Mouse (Mus musculus) retina, postnatal 1 day (tissue): ENCODE data around the gene Med27.

Experiments
- DNase-seq: peaks from one replicate; pipeline ENCODE4 v3.0.0-alpha.2; 2012

Gene Med27

GRCm38 (mm10) chr2:29400812-29401211 is 54.2 kb downstream of the Med27 start:
- no peak for DNase-seq

- no peak for DNase-seq
Measured at GRCm38 (mm10) chr2:29401868-29402267, 55.2 kb downstream of the Med27 start.

GRCm38 (mm10) chr2:29402550-29403076 is 56.0 kb downstream of the Med27 start:
- DNase-seq, result peak; percentile 25

- peak; percentile 60 for DNase-seq
Measured at GRCm38 (mm10) chr2:29403799-29404530, 57.3 kb downstream of the Med27 start.

GRCm38 (mm10) chr2:29404931-29405330 is 58.3 kb downstream of the Med27 start:
- no peak for DNase-seq

- no peak for DNase-seq
Measured at GRCm38 (mm10) chr2:29405848-29406247, 59.2 kb downstream of the Med27 start.

- DNase-seq, result no peak
Measured at GRCm38 (mm10) chr2:29407350-29407749, 60.7 kb downstream of the Med27 start.

GRCm38 (mm10) chr2:29407764-29408163 is 61.1 kb downstream of the Med27 start:
- DNase-seq, result no peak

- DNase-seq, result no peak
Measured at GRCm38 (mm10) chr2:29410884-29411283, 64.3 kb downstream of the Med27 start.

- no peak for DNase-seq
Measured at GRCm38 (mm10) chr2:29412458-29412857, 65.8 kb downstream of the Med27 start.

GRCm38 (mm10) chr2:29413259-29413993 is 66.8 kb downstream of the Med27 start:
- peak; percentile 20 for DNase-seq

GRCm38 (mm10) chr2:29414852-29415473 is 68.3 kb downstream of the Med27 start:
- DNase-seq, result no peak

- no peak for DNase-seq
Measured at GRCm38 (mm10) chr2:29418498-29418897, 71.9 kb downstream of the Med27 start.

GRCm38 (mm10) chr2:29419434-29419833 is 72.8 kb downstream of the Med27 start:
- no peak for DNase-seq

GRCm38 (mm10) chr2:29419946-29420345 is 73.3 kb downstream of the Med27 start:
- DNase-seq, result no peak

- no peak for DNase-seq
Measured at GRCm38 (mm10) chr2:29422126-29422840, 75.7 kb downstream of the Med27 start.

GRCm38 (mm10) chr2:29423059-29423458 is 76.4 kb downstream of the Med27 start:
- no peak for DNase-seq

GRCm38 (mm10) chr2:29425386-29425785 is 78.8 kb downstream of the Med27 start:
- no peak for DNase-seq

- no peak for DNase-seq
Measured at GRCm38 (mm10) chr2:29426684-29427083, 80.1 kb downstream of the Med27 start.

GRCm38 (mm10) chr2:29432565-29432964 is 85.9 kb downstream of the Med27 start:
- DNase-seq, result no peak

GRCm38 (mm10) chr2:29436376-29436775 is 89.8 kb downstream of the Med27 start:
- DNase-seq, result no peak

GRCm38 (mm10) chr2:29437111-29437510 is 90.5 kb downstream of the Med27 start:
- DNase-seq, result no peak
